ENCODE assay signal across 26 mouse cellular contexts in the genomic region with DNA sequence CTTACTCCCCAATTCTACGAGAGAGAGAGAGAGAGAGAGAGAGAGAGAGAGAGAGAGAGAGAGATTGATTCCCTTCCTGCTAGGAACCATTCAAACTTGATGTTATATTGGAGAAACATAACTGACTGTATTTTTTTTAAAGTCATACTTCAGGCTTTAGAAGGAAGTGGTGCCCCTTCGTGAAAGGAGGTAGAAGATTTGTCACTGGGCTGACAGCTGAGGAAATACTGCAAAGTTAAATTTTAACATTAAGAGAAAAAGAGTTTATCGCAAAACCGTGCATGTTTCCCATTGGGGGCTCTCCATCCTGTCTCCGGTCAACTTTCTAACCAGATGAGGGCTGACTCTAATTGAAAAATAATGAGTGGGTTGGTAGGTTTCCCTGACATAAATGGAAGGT.
"Had no signal": no experiment of that assay in that cellular context is flagged by ENCODE, and none has a peak within 500 bp of the region (broad histone marks: within the 10 kb centered on the region; RNA-seq: fewer than 3 reads in every experiment).

No protein-coding gene starts in this region.

- H3K4me2 ChIP-seq: heart, embryonic 11.5 days; heart, embryonic 13.5 days; heart, embryonic 15.5 days; hindbrain, embryonic 12.5 days; hindbrain, embryonic 14.5 days; intestine, embryonic 15.5 days; limb, embryonic 13.5 days; limb, embryonic 15.5 days had no signal

- H3K36me3 ChIP-seq: heart, embryonic 13.5 days; heart, embryonic 15.5 days; hindbrain, embryonic 10.5 days; hindbrain, embryonic 12.5 days; intestine, embryonic 15.5 days; limb, embryonic 13.5 days; limb, embryonic 15.5 days had no signal

- ATAC-seq: hindbrain, embryonic 16.5 days; inflammation-experienced regulatory T-cells, adult 6 months; intestine, embryonic 15.5 days; intestine, postnatal 0 days had no signal

- H3K4me1 ChIP-seq: heart, embryonic 13.5 days; heart, embryonic 15.5 days; hindbrain, embryonic 12.5 days; intestine, embryonic 15.5 days; limb, embryonic 15.5 days had no signal

- H3K27me3 ChIP-seq: heart, embryonic 13.5 days; heart, embryonic 15.5 days; hindbrain, embryonic 12.5 days; intestine, embryonic 15.5 days; limb, embryonic 13.5 days; limb, embryonic 15.5 days had no signal

- H3K27ac ChIP-seq: heart, adult 2 months; heart, embryonic 13.5 days; heart, embryonic 15.5 days; hindbrain, embryonic 10.5 days; hindbrain, embryonic 12.5 days; hindbrain, embryonic 14.5 days; intestine, embryonic 15.5 days; layer of hippocampus, adult 2 months; left cerebral cortex, adult 2 months; limb, embryonic 13.5 days; limb, embryonic 15.5 days had no signal

- H3K9ac ChIP-seq: heart, embryonic 13.5 days; heart, embryonic 15.5 days; hindbrain, embryonic 12.5 days; hindbrain, embryonic 14.5 days; intestine, embryonic 15.5 days; limb, embryonic 13.5 days; limb, embryonic 15.5 days had no signal

- H3K4me3 ChIP-seq: heart, adult 2 months; heart, embryonic 13.5 days; heart, embryonic 15.5 days; hindbrain, embryonic 10.5 days; hindbrain, embryonic 12.5 days; intestine, embryonic 15.5 days; layer of hippocampus, adult 2 months; left cerebral cortex, adult 2 months; limb, embryonic 13.5 days; limb, embryonic 15.5 days had no signal

- DNase-seq: gastrocnemius, postnatal 14 days; gastrocnemius, postnatal 36 days; heart, adult 11 months; heart, adult 2 months; heart, postnatal 14 days; heart, postnatal 36 days; kidney, adult 18-20 months; kidney, adult 8-10 months; kidney, postnatal 10 days; kidney, postnatal 25 days; kidney, postnatal 4 days; left cerebral cortex, postnatal 4 days had no signal

- H3K9me3 ChIP-seq: heart, embryonic 13.5 days; heart, embryonic 15.5 days; hindbrain, embryonic 10.5 days; hindbrain, embryonic 12.5 days; intestine, embryonic 15.5 days; limb, embryonic 13.5 days; limb, embryonic 15.5 days had no signal
